Mouse (Mus musculus) liver, embryonic 11.5 days (tissue): ENCODE data around the gene Accs. TPM values are rescaled to one million over a fixed set of nuclear protein-coding genes. Genes with fewer than 3 reads are reported as not detected.
A peak's percentile ranks its signal among the peaks of the same experiment; 100 is the strongest.

Experiments
- ATAC-seq: fragments of 200-750 bp; cut with Nextera tagmentation; replicated peaks from 2 replicates; pipeline ENCODE4 v1.8.0; 2017; ENCODE audit warnings: moderate number of reproducible peaks, mild to moderate bottlenecking, moderate TSS enrichment, moderate library complexity; ENCODE audit not compliant: low FRiP score
- DNase-seq: peaks from one replicate; pipeline ENCODE4 v3.0.0-alpha.2; 2017; ENCODE audit warnings: low spot score
- H3K27ac ChIP-seq: fragments of 300-500 bp; sonication (generic); 2 replicates; pipeline ENCODE4 v1.5.1; 2014; ENCODE audit warnings: mild to moderate bottlenecking, low read depth, low read length, control low read depth
- H3K27me3 ChIP-seq: fragments of 300-500 bp; sonication (generic); replicated peaks from 2 replicates; pipeline ENCODE4 v1.6.1; 2014; ENCODE audit warnings: low read length, mixed read lengths; ENCODE audit not compliant: control insufficient read depth, insufficient read depth
- H3K36me3 ChIP-seq: fragments of 300-500 bp; sonication (generic); 2 replicates; pipeline ENCODE4 v1.6.1; 2014; ENCODE audit warnings: mild to moderate bottlenecking, low read length, moderate library complexity, mixed read lengths; ENCODE audit not compliant: control insufficient read depth, insufficient read depth
- H3K4me1 ChIP-seq: fragments of 300-500 bp; sonication (generic); replicated peaks from 2 replicates; pipeline ENCODE4 v1.6.1; 2014; ENCODE audit warnings: low read length, mixed read lengths; ENCODE audit not compliant: control insufficient read depth, insufficient read depth
- H3K4me2 ChIP-seq: fragments of 300-500 bp; sonication (generic); 2 replicates; pipeline ENCODE4 v1.6.1; 2014; ENCODE audit warnings: mild to moderate bottlenecking, control low read depth, moderate library complexity
- H3K4me3 ChIP-seq: fragments of 300-500 bp; sonication (generic); 2 replicates; pipeline ENCODE4 v1.5.1; 2014; ENCODE audit warnings: low read depth, low read length, control low read depth
- H3K9ac ChIP-seq: fragments of 300-500 bp; sonication (generic); 2 replicates; pipeline ENCODE4 v1.6.1; 2014; ENCODE audit warnings: low read depth, low read length, control low read depth
- H3K9me3 ChIP-seq: fragments of 300-500 bp; sonication (generic); 2 replicates; pipeline ENCODE4 v1.6.1; 2016; ENCODE audit warnings: low read length, inconsistent platforms, mixed read lengths; ENCODE audit not compliant: control insufficient read depth
- WGBS: fragments of 180-500 bp; shearing (Covaris S2); extraction: QIAGEN DNeasy Blood & Tissue Kit; methylation state at CpG from one replicate; pipeline ENCODE4 v1.1.7; 2014; 5-methylcytosine and 5-hydroxymethylcytosine counted together
- polyA plus RNA-seq: library from polyadenylated mRNA; unstranded; fragments of >200 nt; fragmentation: Nextera tagmentation; extraction: Ambion mirVana; gene quantifications from 2 replicates; pipeline ENCODE4 v1.2.1, GENCODE M21; 2014

The Accs gene
- polyA plus RNA-seq, 1 experiment from 2014 or later, result 4.8 TPM

GRCm38 (mm10) chr2:93811812-93812211, 37.9 kb downstream of the Accs start:
- no peak overlapping the region for H3K27ac ChIP-seq
- H3K4me2 ChIP-seq, result no peak overlapping the region
- H3K9me3 ChIP-seq, result no peaks in the 10 kb centered on the region
- DNase-seq, result peak; percentile 50
- H3K36me3 ChIP-seq, result peaks cover 11% of the 10 kb centered on the region; the same call in 1 of the 2 replicates
- H3K4me1 ChIP-seq, result no peaks in the 10 kb centered on the region
- no peak overlapping the region for H3K4me3 ChIP-seq
- H3K9ac ChIP-seq, result no peak overlapping the region
- H3K27me3 ChIP-seq, result no peaks in the 10 kb centered on the region
- WGBS, result 28% methylated on average over 4 of the region's 4 CpGs
- 0 out of 2 replicates have a peak, but pooled peaks have one; percentile 44 for ATAC-seq

GRCm38 (mm10) chr2:93809931-93810330, 39.8 kb downstream of the Accs start:
- DNase-seq (no peak), ATAC-seq (no peak)
- H3K27me3 ChIP-seq, result no peaks in the 10 kb centered on the region
- no peak overlapping the region for H3K9ac ChIP-seq
- no peak overlapping the region for H3K27ac ChIP-seq
- 16% methylated on average over 2 of the region's 2 CpGs for WGBS
- H3K4me1 ChIP-seq, result no peaks in the 10 kb centered on the region
- no peak overlapping the region for H3K4me3 ChIP-seq
- H3K36me3 ChIP-seq, result peaks cover 13% of the 10 kb centered on the region; the same call in 1 of the 2 replicates
- no peak overlapping the region for H3K4me2 ChIP-seq
- no peaks in the 10 kb centered on the region for H3K9me3 ChIP-seq

- Histone ChIP-seq H3K9ac (no peak overlapping the region), H3K9me3 (no peaks in the 10 kb centered on the region), H3K27ac (no peak overlapping the region), H3K4me2 (no peak overlapping the region), H3K4me1 (no peaks in the 10 kb centered on the region), H3K36me3 (peaks cover 12% of the 10 kb centered on the region; the same call in 1 of the 2 replicates), H3K4me3 (no peak overlapping the region), H3K27me3 (no peaks in the 10 kb centered on the region)
- DNase-seq, result no peak
- 88% methylated on average over 5 of the region's 5 CpGs for WGBS
- no peak for ATAC-seq
These were observed 41.7 kb downstream of the Accs start for GRCm38 (mm10) chr2:93808071-93808470.

- ATAC-seq, result no peak
- no peak overlapping the region for H3K9ac ChIP-seq
- no peaks in the 10 kb centered on the region for H3K4me1 ChIP-seq
- DNase-seq, result no peak
- WGBS, result 90% methylated on average over 8 of the region's 8 CpGs
- peaks cover 10% of the 10 kb centered on the region; the same call in 1 of the 2 replicates for H3K36me3 ChIP-seq
- no peak overlapping the region for H3K4me2 ChIP-seq
- no peak overlapping the region for H3K27ac ChIP-seq
- H3K27me3 ChIP-seq, result no peaks in the 10 kb centered on the region
- no peak overlapping the region for H3K4me3 ChIP-seq
- no peaks in the 10 kb centered on the region for H3K9me3 ChIP-seq
These were observed 42.3 kb downstream of the Accs start for GRCm38 (mm10) chr2:93807440-93807839.

- Histone ChIP-seq H3K36me3 (peaks cover 10% of the 10 kb centered on the region; the same call in 1 of the 2 replicates), H3K4me1 (no peaks in the 10 kb centered on the region), H3K9me3 (no peaks in the 10 kb centered on the region), H3K9ac (no peak overlapping the region), H3K27me3 (no peaks in the 10 kb centered on the region), H3K27ac (no peak overlapping the region), H3K4me2 (no peak overlapping the region), H3K4me3 (no peak overlapping the region)
- ATAC-seq, result no peak
- 92% methylated on average over 6 of the region's 6 CpGs for WGBS
- no peak for DNase-seq
These were observed 43.1 kb downstream of the Accs start for GRCm38 (mm10) chr2:93806487-93807201.

GRCm38 (mm10) chr2:93805523-93805922, 44.2 kb downstream of the Accs start:
- Histone ChIP-seq H3K4me1 (no peaks in the 10 kb centered on the region), H3K9me3 (no peaks in the 10 kb centered on the region), H3K4me2 (no peak overlapping the region), H3K27me3 (no peaks in the 10 kb centered on the region), H3K36me3 (peaks cover 8% of the 10 kb centered on the region; the same call in 1 of the 2 replicates), H3K27ac (no peak overlapping the region), H3K4me3 (no peak overlapping the region), H3K9ac (no peak overlapping the region)
- no peak for ATAC-seq
- DNase-seq, result no peak
- 95% methylated on average over 4 of the region's 4 CpGs for WGBS

GRCm38 (mm10) chr2:93805066-93805465, 44.7 kb downstream of the Accs start:
- 72% methylated on average over 5 of the region's 5 CpGs for WGBS
- Histone ChIP-seq H3K9me3 (no peaks in the 10 kb centered on the region), H3K9ac (no peak overlapping the region), H3K4me3 (no peak overlapping the region), H3K27ac (no peak overlapping the region), H3K36me3 (peaks cover 8% of the 10 kb centered on the region; the same call in 1 of the 2 replicates), H3K27me3 (no peaks in the 10 kb centered on the region), H3K4me1 (no peaks in the 10 kb centered on the region), H3K4me2 (no peak overlapping the region)
- DNase-seq (no peak), ATAC-seq (peak; percentile 82)

- ATAC-seq, result no peak
- 88% methylated on average over 2 of the region's 2 CpGs for whole genome bisulfite sequencing
- H3K36me3 ChIP-seq, result peaks cover 9% of the 10 kb centered on the region; the same call in 1 of the 2 replicates
These were observed 46.8 kb downstream of the Accs start for GRCm38 (mm10) chr2:93802947-93803346.

GRCm38 (mm10) chr2:93801097-93801496, 48.6 kb downstream of the Accs start:
- H3K9ac ChIP-seq, result no peak overlapping the region
- peaks cover 8% of the 10 kb centered on the region; the same call in 1 of the 2 replicates for H3K36me3 ChIP-seq
- no peak overlapping the region for H3K4me2 ChIP-seq
- 85% methylated on average over 7 of the region's 7 CpGs for WGBS
- no peak overlapping the region for H3K4me3 ChIP-seq
- ATAC-seq (no peak), DNase-seq (no peak)
- H3K27ac ChIP-seq, result no peak overlapping the region
- no peaks in the 10 kb centered on the region for H3K27me3 ChIP-seq
- no peaks in the 10 kb centered on the region for H3K4me1 ChIP-seq
- no peaks in the 10 kb centered on the region for H3K9me3 ChIP-seq

More at GRCm38 (mm10) chr2:93802947-93803346, 46.8 kb downstream of the Accs start:
- H3K27ac ChIP-seq, result no peak overlapping the region
- no peak overlapping the region for H3K4me2 ChIP-seq
- no peaks in the 10 kb centered on the region for H3K9me3 ChIP-seq
- H3K27me3 ChIP-seq, result no peaks in the 10 kb centered on the region
- H3K9ac ChIP-seq, result no peak overlapping the region
- H3K4me1 ChIP-seq, result no peaks in the 10 kb centered on the region
- H3K4me3 ChIP-seq, result no peak overlapping the region
- no peak for DNase-seq
